Mouse (Mus musculus) hematopoietic stem cell, adult 5-6 weeks (primary cell): ENCODE data around the gene Zfp747. TPM values are rescaled to one million over a fixed set of nuclear protein-coding genes. Genes with fewer than 3 reads are reported as not detected.
"Not testable (repeated sequence)": the region's sequence is repeated elsewhere in the genome, so short reads cannot be mapped to it uniquely, and the experiment has no call there.

ENCODE experiments used
- ATAC-seq, 2 experiments: fragments of 125-278 bp in 1 of 2; replicated peaks in 1 of 2; 2 replicates each; pipeline ENCODE4 v1.8.0; 2016 to 2017; ENCODE audit warnings: inconsistent platforms in 2 of 2, mild to moderate bottlenecking in 2 of 2, moderate number of reproducible peaks in 2 of 2, low read depth in 1 of 2, moderate TSS enrichment in 1 of 2; ENCODE audit not compliant: low FRiP score in 2 of 2, poor library complexity in 2 of 2, severe bottlenecking in 2 of 2, insufficient read depth in 1 of 2, low TSS enrichment in 1 of 2
- total RNA-seq: library from RNA; stranded (forward); fragments of 172-1452, 232-1000 nt; gene quantifications from 2 replicates; pipeline ENCODE4 v1.2.3, GENCODE M21; 2017

Zfp747 gene
- total RNA-seq, 1 experiment from 2014 or later, result 6.8 TPM

- no peak for ATAC-seq
These were observed 30.8 kb downstream of the Zfp747 start for GRCm38 (mm10) chr7:127345092-127345491.

- no peak for ATAC-seq
These were observed 31.5 kb downstream of the Zfp747 start for GRCm38 (mm10) chr7:127344371-127344770.

- ATAC-seq, result no peak
These were observed 32.4 kb downstream of the Zfp747 start for GRCm38 (mm10) chr7:127343351-127344019.

GRCm38 (mm10) chr7:127342888-127343287 lies 33.0 kb downstream of the Zfp747 start:
- no peak for ATAC-seq

- no peak for ATAC-seq
These were observed 33.5 kb downstream of the Zfp747 start for GRCm38 (mm10) chr7:127342332-127342731.

GRCm38 (mm10) chr7:127341861-127342260 lies 34.0 kb downstream of the Zfp747 start:
- ATAC-seq, result not testable (repeated sequence)

- ATAC-seq, result no peak
These were observed 34.5 kb downstream of the Zfp747 start for GRCm38 (mm10) chr7:127341356-127341755.

GRCm38 (mm10) chr7:127337636-127338035 lies 38.2 kb downstream of the Zfp747 start:
- ATAC-seq, result no peak

- no peak for ATAC-seq
These were observed 40.2 kb downstream of the Zfp747 start for GRCm38 (mm10) chr7:127335604-127336003.

- ATAC-seq, result no peak
These were observed 42.6 kb downstream of the Zfp747 start for GRCm38 (mm10) chr7:127333240-127333639.

GRCm38 (mm10) chr7:127326685-127327084 lies 49.2 kb downstream of the Zfp747 start:
- no peak for ATAC-seq

- ATAC-seq, result no peak
These were observed 50.3 kb downstream of the Zfp747 start for GRCm38 (mm10) chr7:127325550-127325949.

GRCm38 (mm10) chr7:127324944-127325343 lies 50.9 kb downstream of the Zfp747 start:
- ATAC-seq, result no peak

Other genes starting within 250 kb of the Zfp747 start
- 311 and 346 TPM in 2 replicates for gene Spn, start 238.2 kb downstream of the Zfp747 start, total RNA-seq
- gene Cd2bp2, start 180.0 kb downstream of the Zfp747 start, total RNA-seq, result 32.0 and 63.9 TPM in 2 replicates
- 33.2 and 36.4 TPM in 2 replicates for gene Tbc1d10b, start 167.6 kb downstream of the Zfp747 start, total RNA-seq
- gene Mylpf, start 167.2 kb downstream of the Zfp747 start, total RNA-seq, result 8.3 and 23.4 TPM in 2 replicates
- gene Zfp553, start 143.0 kb downstream of the Zfp747 start, total RNA-seq, result 19.8 and 29.2 TPM in 2 replicates
- gene Sept1, start 142.9 kb downstream of the Zfp747 start, total RNA-seq, result 145 and 165 TPM in 2 replicates
- gene Zfp771, start 131.8 kb downstream of the Zfp747 start, total RNA-seq, result 3.9 and 10.2 TPM in 2 replicates
- 59.0 and 60.5 TPM in 2 replicates for gene Dctpp1, start 115.3 kb downstream of the Zfp747 start, total RNA-seq
- gene Sephs2, start 102.0 kb downstream of the Zfp747 start, total RNA-seq, result 76.8 and 79.8 TPM in 2 replicates
- gene Itgal, start 79.8 kb downstream of the Zfp747 start, total RNA-seq, result 13.7 and 23.1 TPM in 2 replicates
- 9.1 and 11.1 TPM in 2 replicates for gene Zfp768, start 30.5 kb downstream of the Zfp747 start, total RNA-seq
- gene 9130019O22Rik, start 11.1 kb upstream of the Zfp747 start, total RNA-seq, result 7.4 and 7.8 TPM in 2 replicates
- gene E430018J23Rik, start 17.6 kb upstream of the Zfp747 start, total RNA-seq, result 7.4 and 8.1 TPM in 2 replicates
- 13.1 and 13.9 TPM in 2 replicates for gene Zfp764, start 30.8 kb upstream of the Zfp747 start, total RNA-seq
- 3.7 and 11.5 TPM in 2 replicates for gene Zfp688, start 46.0 kb upstream of the Zfp747 start, total RNA-seq
- 3.1 and 4.3 TPM in 2 replicates for gene Zfp689, start 73.1 kb upstream of the Zfp747 start, total RNA-seq
- gene Prr14, start 83.6 kb upstream of the Zfp747 start, total RNA-seq, result 23.6 and 29.6 TPM in 2 replicates
- gene Fbrs, start 103.1 kb upstream of the Zfp747 start, total RNA-seq, result 15.2 and 27.3 TPM in 2 replicates
- 24.2 and 38.4 TPM in 2 replicates for gene Srcap, start 135.9 kb upstream of the Zfp747 start, total RNA-seq
- 8.9 and 9.1 TPM in 2 replicates for gene Gm42715, start 143.5 kb upstream of the Zfp747 start, total RNA-seq
- 0.65 and 9.4 TPM in 2 replicates for gene Tmem265, start 185.3 kb upstream of the Zfp747 start, total RNA-seq
- gene Phkg2, start 197.3 kb upstream of the Zfp747 start, total RNA-seq, result 35.7 and 51.0 TPM in 2 replicates
- gene Ccdc189, start 212.5 kb upstream of the Zfp747 start, total RNA-seq, result 3.6 and 8.4 TPM in 2 replicates
- gene Rnf40, start 212.7 kb upstream of the Zfp747 start, total RNA-seq, result 52.4 and 54.8 TPM in 2 replicates
- gene Zfp629, start 239.7 kb upstream of the Zfp747 start, total RNA-seq, result 16.1 and 16.8 TPM in 2 replicates